Mouse (Mus musculus): ENCODE measurements around the gene Trim25.

DNA sequence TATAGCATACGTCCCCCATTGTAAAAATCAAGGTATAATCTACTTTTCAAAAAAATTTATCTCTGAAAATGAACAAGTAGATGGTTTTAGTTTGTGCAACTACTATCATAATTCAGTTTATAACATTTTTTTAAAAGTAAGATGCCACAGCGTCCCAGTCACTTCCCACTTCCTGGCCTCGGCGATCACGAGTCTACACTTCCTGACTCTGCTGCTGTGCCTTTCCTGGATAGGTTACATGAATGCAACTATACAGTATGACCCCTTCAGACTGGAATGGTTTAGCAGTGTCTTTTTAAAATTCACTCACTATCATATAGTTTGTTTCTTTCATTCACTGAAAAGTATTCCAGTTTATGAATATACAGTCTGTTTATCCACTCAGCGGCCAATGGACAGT is 52.6 kb downstream of the Trim25 start:
- TF ChIP-seq CTCF (conservative IDR thresholded peaks at IDR 0.05 in 1 of 2, IDR thresholded peaks at IDR 0.05 in 1 of 2; ENCODE audit: low read depth in 2 of 2, low read length in 2 of 2) (no peak), TCF12 (IDR thresholded peaks at IDR 0.05; ENCODE audit: low read depth, low read length) (no peak), POLR2A (IDR thresholded peaks at IDR 0.05; ENCODE audit: low read depth, low read length) (no peak), BHLHE40 (IDR thresholded peaks at IDR 0.05; ENCODE audit: low read depth, low read length) (no peak), NRF1 (IDR thresholded peaks at IDR 0.05; ENCODE audit: low read depth, low read length) (no peak), ZMIZ1 (IDR thresholded peaks at IDR 0.05; ENCODE audit: low read depth, low read length) (no peak), MEF2A (IDR thresholded peaks at IDR 0.05; ENCODE audit: borderline replicate concordance, low read depth, low read length) (no peak), POLR2AphosphoS2 (IDR thresholded peaks at IDR 0.05; ENCODE audit: low read depth, low read length) (no peak), E2F4 (IDR thresholded peaks at IDR 0.05; ENCODE audit: insufficient replicate concordance, low read depth, low read length) (no peak), MAFK (IDR thresholded peaks at IDR 0.05; ENCODE audit: insufficient replicate concordance, low read length) (no peak)
